Mouse (Mus musculus) midbrain, embryonic 16.5 days (tissue): ENCODE results near the gene Arvcf. TPM values are rescaled to one million over a fixed set of nuclear protein-coding genes. Genes with fewer than 3 reads are reported as not detected.

Experiments used
- ATAC-seq: fragments of 200-750 bp; cut with Nextera tagmentation; 2 replicates; pipeline ENCODE4 v1.8.0; 2017; ENCODE audit warnings: moderate TSS enrichment
- H3K27ac ChIP-seq: fragments of 300-500 bp; sonication (generic); 2 replicates; pipeline ENCODE4 v1.5.1; 2014; ENCODE audit warnings: mild to moderate bottlenecking, low read length, mixed read lengths
- H3K27me3 ChIP-seq: fragments of 300-500 bp; sonication (generic); 2 replicates; pipeline ENCODE4 v1.6.1; 2014; ENCODE audit warnings: low read depth, low read length, mixed read lengths; ENCODE audit not compliant: control insufficient read depth, insufficient read depth
- H3K36me3 ChIP-seq: fragments of 300-500 bp; sonication (generic); 2 replicates; pipeline ENCODE4 v1.6.1; 2014; ENCODE audit warnings: mild to moderate bottlenecking, low read length, moderate library complexity, mixed read lengths; ENCODE audit not compliant: control insufficient read depth, insufficient read depth
- H3K4me1 ChIP-seq: fragments of 300-500 bp; sonication (generic); 2 replicates; pipeline ENCODE4 v1.6.1; 2014; ENCODE audit warnings: mild to moderate bottlenecking, low read length, mixed read lengths; ENCODE audit not compliant: control insufficient read depth, insufficient read depth
- H3K4me2 ChIP-seq: fragments of 300-500 bp; sonication (generic); 2 replicates; pipeline ENCODE4 v1.6.1; 2014; ENCODE audit warnings: mild to moderate bottlenecking, low read length, mixed read lengths
- H3K4me3 ChIP-seq: fragments of 300-500 bp; sonication (generic); 2 replicates; pipeline ENCODE4 v1.5.1; 2014; ENCODE audit warnings: low read depth, mild to moderate bottlenecking, low read length, moderate library complexity, mixed read lengths
- H3K9ac ChIP-seq: fragments of 300-500 bp; sonication (generic); 2 replicates; pipeline ENCODE4 v1.6.1; 2014; ENCODE audit warnings: low read depth, low read length, mixed read lengths
- H3K9me3 ChIP-seq: fragments of 300-500 bp; sonication (generic); replicated peaks from 2 replicates; pipeline ENCODE4 v1.6.1; 2014; ENCODE audit warnings: mild to moderate bottlenecking, low read length, mixed read lengths; ENCODE audit not compliant: control insufficient read depth, poor library complexity, severe bottlenecking
- WGBS: fragments of 180-500 bp; shearing (Covaris S2); extraction: QIAGEN DNeasy Blood & Tissue Kit; methylation state at CpG from one replicate; pipeline ENCODE4 v1.1.7; 2014; 5-methylcytosine and 5-hydroxymethylcytosine counted together
- polyA plus RNA-seq: library from polyadenylated mRNA; unstranded; fragments of >200 nt; fragmentation: Nextera tagmentation; extraction: Ambion mirVana; gene quantifications from 2 replicates; pipeline ENCODE4 v1.2.1, GENCODE M21; 2015

Gene Arvcf
- polyA plus RNA-seq, 1 experiment from 2014 or later: 80.2 TPM

DNA sequence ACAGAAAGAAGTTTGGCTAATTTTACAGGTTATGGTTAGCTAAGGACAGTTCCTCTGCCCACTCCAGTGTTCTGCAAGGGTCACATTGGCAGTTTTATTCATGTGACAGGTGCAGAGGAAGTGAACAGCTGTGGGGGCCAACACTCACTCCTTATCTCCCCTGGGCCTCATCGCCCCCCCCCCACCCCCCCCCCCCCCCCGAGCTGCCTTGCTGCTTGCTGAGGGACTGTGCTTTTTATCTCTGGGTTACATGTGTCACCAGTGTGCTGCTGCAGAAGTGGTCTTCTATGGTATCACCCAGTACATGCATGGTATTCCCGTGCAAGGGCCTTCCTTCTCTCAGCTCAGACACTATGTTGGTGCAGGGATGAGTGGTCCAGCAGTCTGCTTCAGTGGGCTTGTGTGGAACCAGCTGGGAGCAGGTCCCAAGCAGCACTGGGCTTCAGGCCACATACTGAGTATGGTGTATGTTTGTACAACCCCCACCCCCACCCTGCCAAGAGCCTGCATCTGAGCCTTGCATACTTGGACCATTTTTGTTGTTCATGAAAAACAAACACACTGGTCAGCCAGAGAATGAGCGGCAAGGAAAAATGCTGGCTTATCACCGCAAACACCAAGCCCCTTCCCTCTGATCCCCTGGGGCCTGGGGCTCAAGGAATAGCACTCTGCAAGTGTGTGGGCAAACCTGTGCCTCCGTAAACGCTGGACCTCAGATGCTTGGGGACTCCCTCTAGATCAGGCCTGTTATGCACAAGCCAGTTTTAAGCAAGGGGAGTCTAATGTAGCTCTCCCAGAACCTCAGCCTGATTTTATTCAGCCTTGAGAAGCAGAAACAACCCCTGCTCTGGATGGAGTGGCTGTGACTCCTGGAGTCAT is 40.0 kb downstream of the Arvcf start:
- peaks cover 22% of the 10 kb centered on the region for H3K4me1 ChIP-seq
- H3K4me2 ChIP-seq: no peak overlapping the region
- WGBS: 37% methylated on average over 5 of the region's 7 CpGs
- H3K9me3 ChIP-seq: no peaks in the 10 kb centered on the region
- H3K36me3 ChIP-seq: peaks cover 2% of the 10 kb centered on the region; the same call in 1 of the 2 replicates
- H3K4me3 ChIP-seq: no peak overlapping the region
- no peaks in the 10 kb centered on the region for H3K27me3 ChIP-seq
- no peak for ATAC-seq
- H3K9ac ChIP-seq: no peak overlapping the region
- H3K27ac ChIP-seq: peak overlapping the region; percentile 55; the same call in 1 of the 2 replicates

- Histone ChIP-seq H3K9me3 (no peaks in the 10 kb centered on the region), H3K27me3 (no peaks in the 10 kb centered on the region), H3K27ac (0 out of 2 replicates have a peak overlapping the region, but pooled peaks have one; percentile 55), H3K36me3 (peaks cover 2% of the 10 kb centered on the region; the same call in 1 of the 2 replicates), H3K4me1 (peaks cover 26% of the 10 kb centered on the region), H3K4me3 (no peak overlapping the region), H3K9ac (no peak overlapping the region), H3K4me2 (no peak overlapping the region)
- no peak for ATAC-seq
- WGBS: 74% methylated on average over 14 of the region's 14 CpGs
Measured at GRCm38 (mm10) chr16:18388583-18389435, 40.8 kb downstream of the Arvcf start.

DNA sequence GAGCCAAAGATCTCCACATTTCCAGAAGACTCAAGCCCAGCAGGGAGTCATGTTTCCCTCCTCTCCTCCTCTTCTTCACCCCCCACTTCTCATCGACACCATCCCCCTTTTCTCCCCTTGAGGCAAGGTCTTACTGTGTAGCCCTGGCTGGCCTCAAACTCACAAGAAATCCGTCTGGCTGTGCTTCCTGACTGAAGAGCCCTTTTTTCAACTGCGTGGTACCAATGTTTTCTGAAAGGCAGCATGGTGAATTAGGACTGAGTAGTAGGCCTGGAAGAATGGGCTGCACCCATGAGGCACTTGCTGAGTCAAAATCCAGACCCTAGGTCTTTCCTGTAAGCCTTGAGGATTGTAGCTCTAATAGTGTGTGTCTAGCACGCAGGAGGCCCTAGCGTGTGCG is 42.4 kb downstream of the Arvcf start:
- Histone ChIP-seq H3K4me2 (no peak overlapping the region), H3K9ac (no peak overlapping the region), H3K4me1 (peaks cover 37% of the 10 kb centered on the region), H3K36me3 (peaks cover 2% of the 10 kb centered on the region; the same call in 1 of the 2 replicates), H3K27me3 (no peaks in the 10 kb centered on the region), H3K9me3 (no peaks in the 10 kb centered on the region), H3K27ac (no peak overlapping the region), H3K4me3 (no peak overlapping the region)
- ATAC-seq: no peak
- 71% methylated on average over 6 of the region's 6 CpGs for WGBS

DNA sequence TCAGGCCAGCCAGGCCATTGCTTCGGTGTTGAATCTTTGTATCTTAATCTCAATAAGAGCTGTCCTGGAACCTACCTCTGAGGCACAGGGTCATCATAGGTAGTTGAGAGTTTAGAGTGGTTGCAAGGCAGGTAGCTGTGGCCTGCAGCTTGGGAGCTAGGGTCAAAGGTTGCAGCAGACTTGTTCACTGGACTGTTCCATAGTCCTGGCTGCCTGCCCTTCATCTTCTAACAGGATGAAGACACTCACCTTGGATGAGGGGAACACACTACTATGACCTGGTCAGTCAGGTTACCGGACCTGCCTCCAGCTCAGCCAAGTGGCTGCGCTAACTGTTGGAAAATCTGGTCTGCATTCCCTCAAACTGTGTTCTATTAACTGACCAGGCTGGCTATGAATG is 43.1 kb downstream of the Arvcf start:
- H3K36me3 ChIP-seq: peaks cover 2% of the 10 kb centered on the region; the same call in 1 of the 2 replicates

GRCm38 (mm10) chr16:18391728-18392127 is 43.7 kb downstream of the Arvcf start:
- H3K36me3 ChIP-seq: peaks cover 2% of the 10 kb centered on the region; the same call in 1 of the 2 replicates
- H3K27me3 ChIP-seq: no peaks in the 10 kb centered on the region
- H3K4me1 ChIP-seq: peaks cover 46% of the 10 kb centered on the region
- no peak overlapping the region for H3K4me2 ChIP-seq
- 93% methylated on average over 3 of the region's 3 CpGs for WGBS
- no peak overlapping the region for H3K9ac ChIP-seq
- H3K9me3 ChIP-seq: no peaks in the 10 kb centered on the region
- no peak overlapping the region for H3K4me3 ChIP-seq
- no peak overlapping the region for H3K27ac ChIP-seq
- no peak for ATAC-seq

More for the DNA sequence above, 43.1 kb downstream of the Arvcf start:
- no peaks in the 10 kb centered on the region for H3K9me3 ChIP-seq
- no peak overlapping the region for H3K27ac ChIP-seq
- H3K27me3 ChIP-seq: no peaks in the 10 kb centered on the region
- no peak overlapping the region for H3K4me2 ChIP-seq
- no peak overlapping the region for H3K4me3 ChIP-seq
- peaks cover 44% of the 10 kb centered on the region for H3K4me1 ChIP-seq
- ATAC-seq: no peak
- H3K9ac ChIP-seq: no peak overlapping the region
- 97% methylated on average over 3 of the region's 3 CpGs for WGBS

GRCm38 (mm10) chr16:18392469-18393426 is 44.8 kb downstream of the Arvcf start:
- Histone ChIP-seq H3K27ac (peak overlapping the region; percentile 84), H3K27me3 (no peaks in the 10 kb centered on the region), H3K4me2 (peak overlapping the region; percentile 69), H3K4me3 (peak overlapping the region; percentile 74), H3K9ac (peak overlapping the region; percentile 88), H3K9me3 (no peaks in the 10 kb centered on the region), H3K4me1 (peaks cover 41% of the 10 kb centered on the region), H3K36me3 (peaks cover 11% of the 10 kb centered on the region)
- peak; percentile 86 for ATAC-seq
- under 1% methylated on average over 56 of the region's 63 CpGs for WGBS

GRCm38 (mm10) chr16:18393595-18393994 is 45.6 kb downstream of the Arvcf start:
- 49% methylated on average over 5 of the region's 5 CpGs for WGBS
- Histone ChIP-seq H3K27me3 (no peaks in the 10 kb centered on the region), H3K4me2 (peak overlapping the region; percentile 69), H3K4me1 (peaks cover 33% of the 10 kb centered on the region), H3K36me3 (peaks cover 19% of the 10 kb centered on the region), H3K9ac (peak overlapping the region; percentile 88), H3K4me3 (peak overlapping the region; percentile 74), H3K27ac (peak overlapping the region; percentile 84), H3K9me3 (no peaks in the 10 kb centered on the region)
- ATAC-seq: peak; percentile 1; the same call in 1 of the 2 replicates

DNA sequence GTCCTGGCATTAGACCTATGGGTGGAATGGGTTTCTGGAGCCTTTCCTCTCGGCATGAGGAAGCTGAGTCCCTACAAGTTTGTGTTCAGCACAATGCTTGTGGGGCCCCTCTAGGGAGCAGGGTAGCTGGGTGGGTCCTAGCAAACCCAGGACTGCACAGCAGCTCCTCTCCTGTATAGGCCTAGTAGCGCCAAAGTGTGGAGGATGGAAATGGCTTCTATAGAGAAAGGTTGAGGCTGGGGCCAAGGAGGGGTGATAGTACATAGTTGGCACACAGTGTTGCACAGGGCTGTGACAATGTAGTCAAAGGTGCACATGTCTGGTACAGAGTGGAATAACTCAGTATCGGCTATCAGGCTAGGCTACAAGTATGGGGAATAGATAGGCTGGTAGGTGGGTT is 46.1 kb downstream of the Arvcf start:
- peaks cover 30% of the 10 kb centered on the region for H3K4me1 ChIP-seq
- no peaks in the 10 kb centered on the region for H3K27me3 ChIP-seq
- H3K4me2 ChIP-seq: peak overlapping the region; percentile 69
- H3K36me3 ChIP-seq: peaks cover 24% of the 10 kb centered on the region
- H3K27ac ChIP-seq: no peak overlapping the region
- peak overlapping the region; percentile 88; the same call in 1 of the 2 replicates for H3K9ac ChIP-seq
- peak overlapping the region; percentile 74; the same call in 1 of the 2 replicates for H3K4me3 ChIP-seq
- 60% methylated on average over 3 of the region's 3 CpGs for WGBS
- ATAC-seq: no peak
- H3K9me3 ChIP-seq: no peaks in the 10 kb centered on the region
